Mouse (Mus musculus): ENCODE data around the gene Tcp11x2.

GRCm38 (mm10) chrX:135725161-135725560 is 31.6 kb upstream of the Tcp11x2 start, which contains the start of gene Tmsb15a:
- TF ChIP-seq CTCF (IDR thresholded peaks at IDR 0.05) (no peak), EP300 (IDR thresholded peaks at IDR 0.05) (no peak)
